Mouse (Mus musculus) intestine, embryonic 15.5 days (tissue): ENCODE measurements around the gene Traf6. TPM values are rescaled to one million over a fixed set of nuclear protein-coding genes. Genes with fewer than 3 reads are reported as not detected.
A peak's percentile ranks its signal among the peaks of the same experiment; 100 is the strongest.

Experiments
- ATAC-seq: fragments of 200-750 bp; cut with Nextera tagmentation; 2 replicates; pipeline ENCODE4 v1.8.0; 2017; ENCODE audit warnings: moderate TSS enrichment, moderate library complexity
- H3K27ac ChIP-seq: fragments of 300-500 bp; sonication (generic); 2 replicates; pipeline ENCODE4 v1.5.1; 2015; ENCODE audit warnings: mild to moderate bottlenecking, inconsistent platforms
- H3K27me3 ChIP-seq: fragments of 300-500 bp; sonication (generic); replicated peaks from 2 replicates; pipeline ENCODE4 v1.6.1; 2015; ENCODE audit warnings: inconsistent platforms
- H3K36me3 ChIP-seq: fragments of 300-500 bp; sonication (generic); 2 replicates; pipeline ENCODE4 v1.6.1; 2015; ENCODE audit warnings: inconsistent platforms
- H3K4me1 ChIP-seq: fragments of 300-500 bp; sonication (generic); replicated peaks from 2 replicates; pipeline ENCODE4 v1.6.1; 2015; ENCODE audit warnings: inconsistent platforms
- H3K4me2 ChIP-seq: fragments of 300-500 bp; sonication (generic); replicated peaks from 2 replicates; pipeline ENCODE4 v1.6.1; 2015; ENCODE audit warnings: mild to moderate bottlenecking, inconsistent platforms
- H3K4me3 ChIP-seq: fragments of 300-500 bp; sonication (generic); replicated peaks from 2 replicates; pipeline ENCODE4 v1.5.1; 2015; ENCODE audit warnings: inconsistent platforms
- H3K9ac ChIP-seq: fragments of 300-500 bp; sonication (generic); 2 replicates; pipeline ENCODE4 v1.6.1; 2015; ENCODE audit warnings: inconsistent platforms
- H3K9me3 ChIP-seq: fragments of 300-500 bp; sonication (generic); 2 replicates; pipeline ENCODE4 v1.6.1; 2016; ENCODE audit warnings: inconsistent platforms
- WGBS: fragments of 180-500 bp; shearing (Covaris S2); methylation state at CpG from one replicate; pipeline ENCODE4 v1.1.7; 2015; 5-methylcytosine and 5-hydroxymethylcytosine counted together
- polyA plus RNA-seq: library from polyadenylated mRNA; unstranded; fragments of >200 nt; fragmentation: Nextera tagmentation; extraction: Ambion mirVana; gene quantifications from 2 replicates; pipeline ENCODE4 v1.2.1, GENCODE M21; 2015

Traf6 gene
- polyA plus RNA-seq, result 8.2 and 9.2 TPM in 2 replicates

- peak within 1 kb of the TSS; percentile 81 for H3K9ac ChIP-seq
- H3K36me3 ChIP-seq, result no peaks in the 10 kb centered on the region
- H3K4me3 ChIP-seq, result peak within 1 kb of the TSS; percentile 93
- peak within 1 kb of the TSS; percentile 27; the same call in 1 of the 2 replicates for H3K27ac ChIP-seq
- under 1% methylated on average over 66 of the region's 68 CpGs for WGBS
- no peaks in the 10 kb centered on the region for H3K9me3 ChIP-seq
- peak; percentile 98 for ATAC-seq
- H3K4me2 ChIP-seq, result peak within 1 kb of the TSS; percentile 77
- H3K27me3 ChIP-seq, result no peaks in the 10 kb centered on the region
- H3K4me1 ChIP-seq, result peaks cover 6% of the 10 kb centered on the region
These were observed at the start of gene Traf6 for GRCm38 (mm10) chr2:101678236-101679021. TSS of gene Traf6 (plus strand) at chr2:101678429.

DNA sequence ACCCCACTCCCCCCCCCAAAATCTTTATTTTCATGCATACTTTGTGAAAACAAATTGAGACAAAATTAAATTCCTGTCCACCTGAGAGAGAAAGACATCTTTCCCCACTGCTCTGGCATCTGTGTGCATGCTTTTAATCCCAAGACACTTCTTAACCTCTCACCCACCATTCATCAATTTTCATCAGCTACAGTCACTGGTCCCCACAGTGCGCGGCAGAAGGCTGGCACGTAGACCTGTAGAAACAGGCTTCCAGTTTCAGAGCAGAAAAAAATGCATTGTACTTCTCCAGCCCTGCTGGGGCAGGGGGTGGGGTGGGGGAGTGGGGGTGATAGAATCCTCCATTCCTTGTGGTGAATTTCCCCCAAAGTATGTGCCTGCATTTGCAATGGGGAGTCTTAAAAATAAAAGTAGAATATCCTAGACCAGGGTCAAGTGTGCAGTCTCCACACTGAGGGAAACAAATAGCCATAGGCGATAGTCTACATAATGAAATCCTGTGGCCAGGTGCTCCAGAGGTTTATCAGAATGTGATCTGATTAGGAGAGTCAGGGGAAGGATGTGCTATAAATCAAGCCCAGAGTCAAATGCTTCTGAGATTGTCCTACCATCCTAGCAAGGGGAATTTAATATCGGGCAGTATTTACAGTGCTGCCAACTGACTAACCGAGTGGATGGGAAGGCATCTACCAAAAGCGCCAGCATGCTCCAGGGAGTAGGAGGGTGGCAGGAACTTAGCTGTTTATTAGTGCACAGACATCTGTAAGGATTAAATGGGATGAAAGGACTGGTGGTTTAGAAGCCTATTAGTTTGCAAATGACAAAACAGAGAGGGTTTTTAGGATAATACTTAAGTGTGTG is 39.0 kb upstream of the Traf6 start:
- 53% methylated on average over 7 of the region's 7 CpGs for WGBS
- Histone ChIP-seq H3K9me3 (no peaks in the 10 kb centered on the region), H3K36me3 (no peaks in the 10 kb centered on the region), H3K27me3 (no peaks in the 10 kb centered on the region), H3K27ac (no peak overlapping the region), H3K4me3 (no peak overlapping the region), H3K9ac (no peak overlapping the region), H3K4me2 (no peak overlapping the region), H3K4me1 (no peaks in the 10 kb centered on the region)
- no peak for ATAC-seq

DNA sequence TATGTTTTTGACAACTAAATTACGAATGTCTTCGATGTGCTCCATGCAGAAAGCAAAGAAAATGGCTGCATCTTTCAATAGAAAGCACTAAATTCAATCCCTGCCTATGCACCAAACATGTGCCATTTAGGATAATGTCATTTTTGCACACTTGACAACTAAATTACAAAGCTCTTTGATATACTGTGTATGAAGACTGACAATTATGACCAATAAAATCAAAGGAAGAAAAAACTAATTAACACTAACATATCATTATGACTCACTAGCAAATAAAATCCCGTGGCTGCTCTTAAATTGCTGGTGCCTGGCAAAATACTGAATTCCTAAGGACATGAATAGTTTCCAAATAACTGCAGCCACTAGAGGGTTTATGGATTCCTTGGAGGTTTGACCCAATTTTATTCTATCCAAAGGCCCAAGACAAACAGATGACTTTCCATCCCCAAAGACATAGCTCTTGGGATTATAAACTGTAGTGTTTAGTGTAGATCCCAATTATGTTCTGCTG is 38.3 kb upstream of the Traf6 start:
- Histone ChIP-seq H3K9ac (no peak overlapping the region), H3K4me1 (no peaks in the 10 kb centered on the region), H3K4me3 (no peak overlapping the region), H3K36me3 (no peaks in the 10 kb centered on the region), H3K9me3 (no peaks in the 10 kb centered on the region), H3K27me3 (no peaks in the 10 kb centered on the region), H3K27ac (no peak overlapping the region), H3K4me2 (no peak overlapping the region)
- WGBS, result 68% methylated on average over 3 of the region's 3 CpGs
- no peak for ATAC-seq

GRCm38 (mm10) chr2:101645841-101646240 is 32.4 kb upstream of the Traf6 start:
- Histone ChIP-seq H3K27ac (no peak overlapping the region), H3K36me3 (no peaks in the 10 kb centered on the region), H3K4me3 (no peak overlapping the region), H3K27me3 (no peaks in the 10 kb centered on the region), H3K4me1 (no peaks in the 10 kb centered on the region), H3K9me3 (no peaks in the 10 kb centered on the region), H3K4me2 (no peak overlapping the region), H3K9ac (no peak overlapping the region)
- WGBS, result 83% methylated on average over 1 of the region's 1 CpGs
- ATAC-seq, result no peak

DNA sequence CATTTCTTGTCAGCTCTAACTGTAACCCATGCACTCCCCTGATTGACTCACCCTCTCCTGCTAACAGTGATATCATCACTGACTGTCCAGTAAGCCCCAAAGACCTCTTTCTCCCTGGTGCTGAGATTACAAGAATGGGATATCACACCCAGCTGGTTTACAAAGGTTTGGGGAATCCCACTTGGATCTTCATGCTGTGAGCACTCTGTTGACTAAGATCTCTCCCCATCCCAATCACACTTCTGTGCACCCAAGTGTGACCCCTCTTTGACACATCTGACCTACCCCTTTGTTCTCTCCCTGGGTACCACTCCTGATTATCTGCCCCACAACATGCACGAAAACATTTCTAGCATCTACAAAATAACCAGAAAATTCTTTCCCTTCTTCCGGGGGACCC is 29.9 kb upstream of the Traf6 start:
- H3K27ac ChIP-seq, result no peak overlapping the region
- no peak overlapping the region for H3K4me3 ChIP-seq
- no peak overlapping the region for H3K9ac ChIP-seq
- ATAC-seq, result no peak
- H3K4me1 ChIP-seq, result no peaks in the 10 kb centered on the region
- no peaks in the 10 kb centered on the region for H3K27me3 ChIP-seq
- WGBS, result 87% methylated on average over 2 of the region's 2 CpGs
- no peaks in the 10 kb centered on the region for H3K36me3 ChIP-seq
- H3K4me2 ChIP-seq, result no peak overlapping the region
- H3K9me3 ChIP-seq, result no peaks in the 10 kb centered on the region

DNA sequence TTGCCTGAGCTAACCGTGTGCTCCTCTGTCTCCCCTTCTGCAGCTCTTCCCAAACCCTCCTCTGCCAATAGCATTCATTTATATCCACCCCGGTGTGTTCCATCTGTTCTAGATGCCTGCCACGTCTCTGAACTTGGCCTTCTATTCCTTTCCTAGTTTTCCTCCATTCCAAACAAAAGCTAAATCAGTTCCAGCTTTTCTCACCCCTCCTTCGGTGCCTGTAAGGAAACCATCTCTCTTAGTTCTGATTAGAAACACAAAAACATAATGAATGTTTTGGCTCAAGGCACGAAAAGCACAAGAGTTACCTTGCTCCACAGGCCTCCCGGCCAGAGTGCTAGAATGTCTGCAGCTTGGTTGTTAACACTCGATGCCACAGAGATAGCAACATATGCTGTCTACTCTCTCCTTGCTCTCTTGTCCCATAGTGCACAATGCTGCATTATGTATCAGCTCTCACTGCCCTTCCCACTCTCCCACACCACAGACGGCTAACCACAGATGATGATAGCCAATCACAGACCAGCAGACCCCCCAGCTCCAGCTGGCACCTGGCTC is 29.0 kb upstream of the Traf6 start, which contains the start of the genes Rag1 and B230118H07Rik:
Rag1 (minus strand) TSS at position 388 of the 558 bp plus-strand sequence.
B230118H07Rik (minus strand) TSS at position 419 of the 558 bp plus-strand sequence.
- no peak within 1 kb of the TSS for H3K27ac ChIP-seq
- H3K36me3 ChIP-seq, result no peaks in the 10 kb centered on the region
- no peak within 1 kb of the TSS for H3K4me3 ChIP-seq
- H3K9me3 ChIP-seq, result no peaks in the 10 kb centered on the region
- no peak within 1 kb of the TSS for H3K9ac ChIP-seq
- no peak for ATAC-seq
- no peaks in the 10 kb centered on the region for H3K27me3 ChIP-seq
- 41% methylated on average over 8 of the region's 8 CpGs for WGBS
- H3K4me2 ChIP-seq, result no peak within 1 kb of the TSS
- no peaks in the 10 kb centered on the region for H3K4me1 ChIP-seq

- H3K4me2 ChIP-seq, result no peak overlapping the region
- no peak overlapping the region for H3K27ac ChIP-seq
- H3K9ac ChIP-seq, result no peak overlapping the region
- ATAC-seq, result no peak
- H3K4me3 ChIP-seq, result no peak overlapping the region
- H3K27me3 ChIP-seq, result no peaks in the 10 kb centered on the region
- H3K36me3 ChIP-seq, result no peaks in the 10 kb centered on the region
- H3K4me1 ChIP-seq, result no peaks in the 10 kb centered on the region
- 68% methylated on average over 1 of the region's 1 CpGs for WGBS
- H3K9me3 ChIP-seq, result no peaks in the 10 kb centered on the region
These were observed 27.8 kb upstream of the Traf6 start for GRCm38 (mm10) chr2:101650446-101650845.

GRCm38 (mm10) chr2:101652204-101652920 is 25.9 kb upstream of the Traf6 start:
- H3K27ac ChIP-seq, result no peak overlapping the region
- peak overlapping the region; percentile 56 for H3K4me2 ChIP-seq
- 41% methylated on average over 14 of the region's 14 CpGs for WGBS
- no peaks in the 10 kb centered on the region for H3K36me3 ChIP-seq
- no peaks in the 10 kb centered on the region for H3K9me3 ChIP-seq
- no peak overlapping the region for H3K9ac ChIP-seq
- no peaks in the 10 kb centered on the region for H3K4me1 ChIP-seq
- H3K27me3 ChIP-seq, result no peaks in the 10 kb centered on the region
- peak overlapping the region; percentile 12; the same call in 1 of the 2 replicates for H3K4me3 ChIP-seq
- peak; percentile 23 for ATAC-seq

GRCm38 (mm10) chr2:101652921-101653597 is 25.2 kb upstream of the Traf6 start:
- Histone ChIP-seq H3K4me1 (no peaks in the 10 kb centered on the region), H3K36me3 (no peaks in the 10 kb centered on the region), H3K9me3 (no peaks in the 10 kb centered on the region), H3K4me3 (peak overlapping the region; percentile 12; the same call in 1 of the 2 replicates), H3K4me2 (peak overlapping the region; percentile 56), H3K27me3 (no peaks in the 10 kb centered on the region), H3K9ac (no peak overlapping the region), H3K27ac (no peak overlapping the region)
- ATAC-seq, result peak; percentile 75
- 18% methylated on average over 14 of the region's 14 CpGs for WGBS

- Histone ChIP-seq H3K4me1 (no peaks in the 10 kb centered on the region), H3K9me3 (no peaks in the 10 kb centered on the region), H3K4me3 (no peak overlapping the region), H3K36me3 (no peaks in the 10 kb centered on the region), H3K27me3 (no peaks in the 10 kb centered on the region), H3K4me2 (no peak overlapping the region), H3K9ac (no peak overlapping the region), H3K27ac (no peak overlapping the region)
- ATAC-seq, result peak; percentile 93
- 56% methylated on average over 2 of the region's 2 CpGs for WGBS
These were observed 17.7 kb upstream of the Traf6 start for GRCm38 (mm10) chr2:101660536-101660935.

DNA sequence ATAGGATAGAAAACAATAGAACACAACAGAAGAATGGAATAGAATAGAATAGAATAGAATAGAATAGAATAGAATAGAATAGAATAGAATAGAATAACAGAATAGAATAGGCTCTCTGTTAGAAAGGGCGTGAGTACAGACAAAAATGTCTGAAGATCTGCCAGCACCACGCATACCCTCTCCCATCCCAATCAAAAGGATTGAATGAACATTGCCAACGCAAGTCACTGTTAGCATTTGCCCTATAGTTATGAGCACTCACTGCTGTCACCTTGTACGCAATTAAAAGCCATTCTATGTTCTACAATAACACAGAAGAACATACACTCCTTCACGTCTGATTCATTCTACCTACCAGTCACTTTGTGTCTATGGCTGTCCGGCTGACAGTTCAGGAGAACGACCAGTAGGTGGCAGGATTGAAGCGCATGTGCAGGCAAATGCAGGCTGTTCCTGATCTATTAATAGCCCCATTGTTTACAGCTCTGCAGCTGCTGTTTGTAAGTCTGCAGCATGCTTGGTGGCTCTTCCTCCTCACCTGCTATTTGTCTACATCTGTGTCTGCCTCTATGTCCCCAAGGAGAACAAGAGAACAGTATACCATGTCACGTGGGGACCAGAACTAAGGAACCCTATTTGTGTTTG is 13.0 kb upstream of the Traf6 start:
- H3K4me1 ChIP-seq, result no peaks in the 10 kb centered on the region
- no peaks in the 10 kb centered on the region for H3K36me3 ChIP-seq
- ATAC-seq, result peak; percentile 67
- 20% methylated on average over 9 of the region's 9 CpGs for WGBS
- H3K4me2 ChIP-seq, result no peak overlapping the region
- H3K9me3 ChIP-seq, result no peaks in the 10 kb centered on the region
- no peak overlapping the region for H3K4me3 ChIP-seq
- H3K9ac ChIP-seq, result no peak overlapping the region
- no peaks in the 10 kb centered on the region for H3K27me3 ChIP-seq
- H3K27ac ChIP-seq, result no peak overlapping the region
